Mouse (Mus musculus): ENCODE measurements around the gene Psen2. TPM values are rescaled to one million over a fixed set of nuclear protein-coding genes. Genes with fewer than 3 reads are reported as not detected.

Gene Psen2
- polyA plus RNA-seq, 1 experiment = 0.46 TPM

DNA sequence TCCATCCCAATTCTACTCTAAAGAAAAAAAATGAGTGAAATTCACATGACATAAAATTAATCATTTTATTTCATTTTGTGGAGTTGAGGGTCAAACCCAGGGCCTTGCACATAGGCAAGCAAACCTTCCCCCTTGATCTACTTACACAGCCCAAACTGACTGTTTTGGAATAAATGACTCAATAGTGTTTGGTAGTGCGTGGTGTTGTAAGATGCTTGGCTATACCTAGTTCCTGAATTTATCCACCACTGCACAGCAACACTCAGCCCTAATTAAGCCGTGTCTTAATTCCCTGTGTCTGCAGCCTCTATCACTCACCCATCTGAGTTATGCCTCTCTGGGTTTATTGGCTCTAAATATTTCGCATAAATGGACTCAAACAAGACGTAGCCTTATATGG lies 37.1 kb upstream of the Psen2 start:
- H3K27me3 ChIP-seq (ENCODE audit: control insufficient read depth) = no peaks in the 10 kb centered on the region
- H3K36me3 ChIP-seq (ENCODE audit: control insufficient read depth) = no peaks in the 10 kb centered on the region
- no peaks in the 10 kb centered on the region for H3K9me3 ChIP-seq (ENCODE audit: control insufficient read depth, low read length)
- TF ChIP-seq TAL1 (IDR thresholded peaks at IDR 0.05; ENCODE audit: low read length) (no peak), GATA1 (IDR thresholded peaks at IDR 0.05; ENCODE audit: low read length) (no peak)
- H3K4me3 ChIP-seq (replicated peaks) = no peak overlapping the region
- no peaks in the 10 kb centered on the region; the same call in 1 of the 2 replicates for H3K4me1 ChIP-seq (ENCODE audit: control insufficient read depth)

- Histone ChIP-seq H3K4me3 (replicated peaks) (no peak overlapping the region), H3K27me3 (ENCODE audit: control insufficient read depth) (no peaks in the 10 kb centered on the region), H3K9me3 (ENCODE audit: control insufficient read depth, low read length) (no peaks in the 10 kb centered on the region), H3K4me1 (ENCODE audit: control insufficient read depth) (no peaks in the 10 kb centered on the region; the same call in 1 of the 2 replicates), H3K36me3 (ENCODE audit: control insufficient read depth) (no peaks in the 10 kb centered on the region)
- TF ChIP-seq GATA1 (IDR thresholded peaks at IDR 0.05; ENCODE audit: low read length) = no peak
- no peak for TF ChIP-seq TAL1 (IDR thresholded peaks at IDR 0.05; ENCODE audit: low read length)
Observed at GRCm38 (mm10) chr1:180299697-180300096, 36.5 kb upstream of the Psen2 start.

- H3K4me1 ChIP-seq (ENCODE audit: control insufficient read depth) = peaks cover 2% of the 10 kb centered on the region; the same call in 1 of the 2 replicates
- H3K27me3 ChIP-seq (ENCODE audit: control insufficient read depth) = no peaks in the 10 kb centered on the region
- H3K9me3 ChIP-seq (ENCODE audit: control insufficient read depth, low read length) = no peaks in the 10 kb centered on the region
- no peak for TF ChIP-seq GATA1 (IDR thresholded peaks at IDR 0.05; ENCODE audit: low read length)
- no peak for TF ChIP-seq TAL1 (IDR thresholded peaks at IDR 0.05; ENCODE audit: low read length)
- no peak overlapping the region for H3K4me3 ChIP-seq (replicated peaks)
- H3K36me3 ChIP-seq (ENCODE audit: control insufficient read depth) = no peaks in the 10 kb centered on the region
Observed at GRCm38 (mm10) chr1:180296088-180296487, 32.9 kb upstream of the Psen2 start.

DNA sequence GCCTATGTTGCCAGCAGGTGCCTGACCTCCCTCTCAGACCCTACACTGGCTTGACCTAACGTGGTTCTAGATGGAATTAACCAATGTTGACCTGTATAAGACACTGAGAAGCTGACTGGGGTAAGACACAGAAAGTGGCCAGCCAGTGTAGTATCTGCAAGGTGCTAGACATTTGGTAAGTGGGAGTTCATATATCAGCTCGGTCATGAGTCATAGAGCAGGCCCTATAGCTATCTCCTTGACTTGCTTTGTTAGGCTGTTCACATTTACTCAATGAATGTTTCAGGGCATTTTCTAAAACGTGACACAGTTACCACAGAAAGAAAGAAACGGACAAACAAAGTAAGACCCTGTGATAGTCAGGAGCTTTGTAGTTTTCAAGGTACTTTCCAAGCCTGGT lies 27.1 kb upstream of the Psen2 start:
- no peaks in the 10 kb centered on the region for H3K36me3 ChIP-seq (ENCODE audit: control insufficient read depth)

GRCm38 (mm10) chr1:180289788-180290187 lies 26.6 kb upstream of the Psen2 start:
- Histone ChIP-seq H3K4me3 (replicated peaks) (no peak overlapping the region), H3K27me3 (ENCODE audit: control insufficient read depth) (no peaks in the 10 kb centered on the region), H3K9me3 (ENCODE audit: control insufficient read depth, low read length) (no peaks in the 10 kb centered on the region), H3K4me1 (ENCODE audit: control insufficient read depth) (peaks cover 9% of the 10 kb centered on the region), H3K36me3 (ENCODE audit: control insufficient read depth) (no peaks in the 10 kb centered on the region)
- TF ChIP-seq TAL1 (IDR thresholded peaks at IDR 0.05; ENCODE audit: low read length) = no peak
- no peak for TF ChIP-seq GATA1 (IDR thresholded peaks at IDR 0.05; ENCODE audit: low read length)

More for the DNA sequence above, 27.1 kb upstream of the Psen2 start:
- Histone ChIP-seq H3K9me3 (ENCODE audit: control insufficient read depth, low read length) (no peaks in the 10 kb centered on the region), H3K27me3 (ENCODE audit: control insufficient read depth) (no peaks in the 10 kb centered on the region), H3K4me3 (replicated peaks) (no peak overlapping the region), H3K4me1 (ENCODE audit: control insufficient read depth) (peaks cover 9% of the 10 kb centered on the region)
- TF ChIP-seq TAL1 (IDR thresholded peaks at IDR 0.05; ENCODE audit: low read length) (no peak), GATA1 (IDR thresholded peaks at IDR 0.05; ENCODE audit: low read length) (no peak)

DNA sequence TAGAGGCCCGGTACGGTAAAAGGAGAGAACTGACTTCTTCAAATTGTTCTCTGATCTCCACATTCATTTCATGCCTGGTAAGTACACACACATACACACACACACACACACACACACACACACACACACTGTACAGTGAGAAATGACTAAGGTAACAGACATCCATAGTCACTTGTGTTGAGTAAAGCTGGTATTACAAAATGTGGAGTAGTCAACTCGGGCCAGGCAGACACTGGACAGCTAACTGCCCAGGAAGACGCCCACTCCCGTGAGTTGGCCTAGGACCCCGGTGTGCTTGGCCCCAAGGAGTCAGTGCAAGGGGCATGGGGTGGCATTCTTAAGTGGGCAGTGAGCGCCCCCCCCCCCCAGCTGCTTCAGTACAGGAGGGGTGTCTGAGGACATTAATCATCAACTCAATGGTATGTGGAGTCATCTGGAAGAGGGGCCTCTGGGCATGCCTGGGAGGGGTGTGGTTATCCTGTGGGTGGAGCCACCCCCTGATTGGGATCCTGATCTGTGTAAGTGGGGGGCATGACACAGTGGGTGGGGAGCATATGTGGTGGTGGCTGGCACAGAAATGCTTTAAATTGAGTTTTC lies 25.7 kb upstream of the Psen2 start:
- Histone ChIP-seq H3K27me3 (ENCODE audit: control insufficient read depth) (peaks cover 4% of the 10 kb centered on the region), H3K9me3 (ENCODE audit: control insufficient read depth, low read length) (no peaks in the 10 kb centered on the region), H3K4me3 (replicated peaks) (no peak overlapping the region), H3K4me1 (ENCODE audit: control insufficient read depth) (peaks cover 9% of the 10 kb centered on the region), H3K36me3 (ENCODE audit: control insufficient read depth) (no peaks in the 10 kb centered on the region)
- TF ChIP-seq GATA1 (IDR thresholded peaks at IDR 0.05; ENCODE audit: low read length) = no peak
- TF ChIP-seq TAL1 (IDR thresholded peaks at IDR 0.05; ENCODE audit: low read length) = no peak

DNA sequence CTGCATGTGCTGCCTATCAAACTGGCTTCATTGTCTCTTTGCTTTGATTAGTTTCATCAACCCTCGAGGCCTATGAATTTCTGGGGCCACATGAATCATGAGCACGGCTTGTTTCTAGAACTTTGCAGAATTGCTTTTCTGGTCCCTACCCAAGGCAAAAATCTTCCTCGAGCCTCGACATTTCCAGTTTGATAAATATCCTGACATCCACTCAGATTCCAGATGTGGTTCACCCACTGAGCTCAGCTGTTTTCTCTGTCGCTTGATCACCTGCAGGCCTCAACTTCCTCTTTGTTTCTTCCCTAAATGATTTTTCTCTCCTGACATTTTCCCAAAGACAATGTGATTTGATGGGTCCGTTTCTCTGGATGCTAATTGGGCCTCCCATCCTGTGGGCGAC lies 25.0 kb upstream of the Psen2 start:
- TF ChIP-seq TAL1 (IDR thresholded peaks at IDR 0.05; ENCODE audit: low read length) (no peak), GATA1 (IDR thresholded peaks at IDR 0.05; ENCODE audit: low read length) (no peak)
- Histone ChIP-seq H3K4me1 (ENCODE audit: control insufficient read depth) (peaks cover 9% of the 10 kb centered on the region), H3K36me3 (ENCODE audit: control insufficient read depth) (no peaks in the 10 kb centered on the region), H3K4me3 (replicated peaks) (no peak overlapping the region), H3K27me3 (ENCODE audit: control insufficient read depth) (peaks cover 10% of the 10 kb centered on the region), H3K9me3 (ENCODE audit: control insufficient read depth, low read length) (no peaks in the 10 kb centered on the region)

DNA sequence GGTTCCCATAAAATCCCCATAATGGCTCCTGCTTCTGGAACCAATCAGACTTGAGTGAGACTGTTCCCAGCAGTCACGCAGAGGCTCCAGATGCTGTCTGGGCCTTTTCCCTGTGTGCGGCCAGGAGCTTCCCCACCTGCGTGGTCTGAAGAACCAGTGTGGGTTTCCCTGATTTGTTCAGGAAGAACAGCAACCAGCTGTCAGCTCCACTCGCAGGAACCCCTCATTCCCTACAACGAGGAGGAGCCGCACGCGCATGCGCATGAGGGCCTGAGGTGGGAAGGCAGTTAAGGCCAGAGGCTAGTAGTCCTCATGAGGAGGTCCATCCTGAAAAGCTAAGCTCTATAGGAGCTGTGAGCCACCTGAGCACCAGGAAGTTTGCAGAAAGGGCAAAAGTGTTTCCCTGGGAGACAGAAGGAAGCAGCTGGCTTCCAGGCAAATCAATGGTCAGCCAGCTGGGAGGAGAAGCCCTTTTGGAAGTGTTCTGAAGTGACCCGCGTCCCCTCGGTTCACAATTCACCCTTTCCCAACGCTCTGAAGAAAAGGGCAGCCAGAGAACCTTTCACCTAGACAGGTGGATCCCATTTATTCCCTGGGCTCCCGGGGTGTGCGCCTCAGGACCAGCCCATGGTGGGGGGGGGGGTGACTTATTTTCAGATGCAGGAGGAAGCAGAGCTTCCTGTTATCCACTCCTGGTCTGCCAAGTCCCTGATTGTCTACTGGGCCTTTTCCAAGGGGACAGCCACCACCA lies 23.0 kb upstream of the Psen2 start:
- peaks cover 10% of the 10 kb centered on the region for H3K27me3 ChIP-seq (ENCODE audit: control insufficient read depth)
- no peaks in the 10 kb centered on the region for H3K9me3 ChIP-seq (ENCODE audit: control insufficient read depth, low read length)
- no peak overlapping the region for H3K4me3 ChIP-seq (replicated peaks)
- peaks cover 7% of the 10 kb centered on the region for H3K4me1 ChIP-seq (ENCODE audit: control insufficient read depth)
- no peak for TF ChIP-seq TAL1 (IDR thresholded peaks at IDR 0.05; ENCODE audit: low read length)
- H3K36me3 ChIP-seq (ENCODE audit: control insufficient read depth) = no peaks in the 10 kb centered on the region

DNA sequence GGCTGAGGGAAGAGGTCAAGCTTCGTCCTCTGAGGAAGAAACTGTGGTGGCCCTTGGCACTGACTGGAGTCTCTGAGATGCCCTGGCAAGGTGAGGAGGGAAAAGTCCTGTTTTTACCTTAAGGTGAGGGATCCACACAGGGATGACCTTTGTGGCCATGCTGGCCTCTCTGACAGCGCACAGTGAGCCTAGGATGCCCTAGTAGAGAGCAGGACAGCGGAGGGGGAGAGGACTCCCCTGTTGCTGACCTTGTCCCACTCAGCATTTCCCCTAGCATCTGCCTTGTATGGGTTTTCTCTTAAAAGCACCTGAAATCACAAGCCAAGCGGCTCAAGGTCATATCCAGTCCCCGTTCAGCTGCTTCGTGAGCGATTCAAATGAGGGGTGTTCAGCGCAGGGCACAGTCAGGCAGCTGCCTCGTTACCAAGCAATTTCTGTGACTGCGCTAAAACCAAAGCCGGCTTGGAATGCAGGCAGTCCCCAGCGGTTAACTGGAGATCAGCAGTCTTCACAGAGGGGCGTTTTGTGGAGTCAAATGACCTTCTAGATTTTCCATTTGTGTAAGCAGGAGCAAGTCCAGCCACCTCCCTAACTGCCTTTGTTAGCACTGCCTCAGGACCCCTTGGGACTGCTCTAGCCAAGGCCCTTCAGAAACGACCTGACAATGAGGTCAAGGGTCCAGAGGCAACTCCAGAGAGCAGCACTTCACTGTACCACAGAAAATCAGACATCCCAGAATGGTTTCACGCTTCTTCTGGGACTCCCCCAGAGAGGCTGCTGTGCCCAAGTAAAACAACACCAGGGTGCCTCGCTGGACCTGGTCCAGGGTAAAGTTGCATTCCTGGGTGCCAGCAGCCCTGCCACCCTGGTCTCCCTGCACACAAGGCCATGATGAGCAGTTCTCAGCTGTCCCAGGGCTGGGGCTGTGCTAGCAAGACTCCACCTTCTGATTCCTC lies 20.9 kb upstream of the Psen2 start:
- no peak for TF ChIP-seq GATA1 (IDR thresholded peaks at IDR 0.05; ENCODE audit: low read length)
- TF ChIP-seq TAL1 (IDR thresholded peaks at IDR 0.05; ENCODE audit: low read length) = no peak
- peaks cover 10% of the 10 kb centered on the region for H3K27me3 ChIP-seq (ENCODE audit: control insufficient read depth)
- H3K9me3 ChIP-seq (ENCODE audit: control insufficient read depth, low read length) = no peaks in the 10 kb centered on the region
- H3K4me3 ChIP-seq (replicated peaks) = no peak overlapping the region
- H3K36me3 ChIP-seq (ENCODE audit: control insufficient read depth) = no peaks in the 10 kb centered on the region
- peaks cover 6% of the 10 kb centered on the region for H3K4me1 ChIP-seq (ENCODE audit: control insufficient read depth)

Data from erythroblast, embryonic 14.5 days (primary cell).